Mouse (Mus musculus) layer of hippocampus, postnatal 14 days (tissue): ENCODE data around the gene Sp100. TPM values are rescaled to one million over a fixed set of nuclear protein-coding genes. Genes with fewer than 3 reads are reported as not detected.
"Not testable (repeated sequence)": the region's sequence is repeated elsewhere in the genome, so short reads cannot be mapped to it uniquely, and the experiment has no call there.

Experiments used
- DNase-seq, 2 experiments: peaks; one replicate each; pipeline ENCODE4 v3.0.0; 2021 to 2022; ENCODE audit warnings: low spot score in 2 of 2, mixed read lengths in 1 of 2
- long read RNA-seq, 2 experiments: library from polyadenylated mRNA; stranded (forward); transcript quantifications; one replicate each; pipeline ENCODE4 v2.0.0; 2021
- total RNA-seq, 2 experiments: library from RNA; stranded (reverse); gene quantifications; 2 replicates each; pipeline ENCODE4 v1.2.3; 2021

The Sp100 gene
- under 1 TPM; 0.43 to 0.44 TPM for total RNA-seq
- long read RNA-seq, experiment 1 = 0 reads
- long read RNA-seq, experiment 2, partial matches to known transcripts = 0 of 1 reads
- long read RNA-seq, experiment 2, other reads (novel, unspliced or antisense) = 1 of 1 reads

DNA sequence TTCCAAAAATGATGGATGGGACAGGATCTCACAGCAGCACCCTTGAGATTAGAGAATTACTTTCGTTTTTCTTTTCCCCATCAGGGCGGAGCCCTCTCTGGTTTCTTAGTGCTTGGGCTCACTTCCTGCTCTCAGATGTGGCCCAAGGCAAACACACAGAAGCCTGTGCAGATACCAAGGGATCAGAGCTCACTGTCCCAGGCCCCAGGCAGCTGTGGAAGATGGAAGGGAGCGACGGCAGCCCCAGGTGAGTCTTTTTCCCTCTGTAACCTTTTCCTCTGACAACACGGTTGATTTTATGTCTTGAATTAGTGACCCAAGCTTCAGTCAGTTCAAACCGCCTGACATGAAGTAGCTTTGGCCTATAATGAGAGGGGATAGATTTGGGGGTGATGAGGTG lies at the start of gene Sp100:
Gene Sp100 (plus strand): TSS at position 108 of the 400 bp plus-strand sequence.
- DNase-seq = not testable (repeated sequence)

DNA sequence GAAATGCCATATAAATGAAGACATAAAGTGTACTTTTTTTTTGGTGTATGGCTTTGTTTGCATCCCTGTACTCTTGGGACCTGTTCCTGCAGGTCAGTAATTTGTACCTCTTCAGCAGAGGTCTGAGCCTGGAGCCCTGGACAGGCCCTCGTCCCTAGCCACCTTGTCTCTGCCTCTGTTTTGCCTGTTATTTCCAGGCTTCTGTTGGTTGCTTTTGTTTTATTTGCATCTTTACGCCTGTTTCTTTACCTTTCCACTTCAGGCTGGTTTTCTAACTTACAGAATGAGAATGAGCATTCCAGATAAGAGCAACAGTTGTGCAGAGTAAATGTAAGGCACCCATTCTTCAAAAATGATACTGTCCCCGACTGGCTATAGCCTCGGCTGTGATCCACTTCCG lies 49.7 kb upstream of the Sp100 start, which contains the start of gene Sp140:
Gene Sp140 (plus strand): TSS at position 301 of the 400 bp plus-strand sequence.
- not testable (repeated sequence) for DNase-seq

DNA sequence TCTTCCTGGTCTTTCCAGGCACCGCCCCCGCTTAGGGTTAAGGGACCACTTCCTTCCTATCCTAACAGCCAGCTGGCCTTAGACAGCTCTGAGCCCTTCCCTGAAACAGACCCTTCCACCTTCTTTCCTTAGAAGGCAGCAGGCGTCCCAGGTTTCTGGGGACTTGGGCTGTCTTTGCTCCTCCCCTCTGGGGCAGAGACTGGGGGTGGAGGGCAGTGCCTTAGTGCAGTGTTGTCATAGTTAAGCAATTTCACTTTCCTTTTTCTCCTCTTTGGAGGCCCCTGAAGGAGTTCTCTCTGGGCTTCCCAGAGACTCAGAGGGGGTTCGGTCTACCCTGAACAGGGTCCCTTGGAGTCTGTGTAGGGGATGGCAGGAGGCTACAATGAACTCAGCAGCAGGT lies 49.0 kb upstream of the Sp100 start:
- not testable (repeated sequence) for DNase-seq

DNA sequence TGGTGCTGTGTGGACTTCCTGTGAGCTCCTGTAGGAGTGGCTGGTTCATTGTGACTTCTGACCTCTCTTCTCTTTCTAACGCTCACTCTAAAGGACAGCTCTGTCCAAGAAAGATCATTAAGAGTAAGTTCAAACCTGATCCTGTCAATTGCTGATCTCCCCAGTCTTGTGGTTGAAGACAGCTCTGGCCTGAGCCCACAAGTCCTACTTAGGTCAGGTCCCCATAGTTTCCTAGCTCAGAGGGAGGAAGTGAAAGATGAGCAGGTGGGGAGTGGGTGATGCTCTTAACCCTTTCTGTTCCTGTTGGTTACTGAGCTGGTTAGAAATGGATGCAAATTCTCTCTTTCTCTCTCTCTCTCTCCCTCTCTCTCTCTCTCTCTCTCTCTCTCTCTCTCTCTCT lies 45.4 kb upstream of the Sp100 start:
- DNase-seq = not testable (repeated sequence)

DNA sequence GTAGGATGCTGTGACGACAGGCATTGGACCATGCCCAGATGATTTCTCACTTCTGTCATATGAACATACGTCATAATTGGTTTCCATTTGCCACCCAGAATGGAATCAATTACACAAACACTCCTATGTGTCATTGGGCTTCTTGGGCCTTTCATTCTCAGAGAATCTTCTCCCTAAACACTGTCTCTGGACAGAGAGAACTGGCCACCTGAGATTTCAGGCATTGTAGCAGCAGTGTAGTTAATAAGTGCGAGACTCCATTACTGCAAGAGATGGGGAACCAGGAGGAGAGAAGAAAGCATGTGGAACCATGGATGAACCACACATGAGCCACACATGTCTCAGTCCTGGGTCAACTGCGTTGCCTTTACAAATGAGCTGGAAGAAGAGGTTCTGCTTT lies 41.4 kb upstream of the Sp100 start:
- DNase-seq = not testable (repeated sequence)

DNA sequence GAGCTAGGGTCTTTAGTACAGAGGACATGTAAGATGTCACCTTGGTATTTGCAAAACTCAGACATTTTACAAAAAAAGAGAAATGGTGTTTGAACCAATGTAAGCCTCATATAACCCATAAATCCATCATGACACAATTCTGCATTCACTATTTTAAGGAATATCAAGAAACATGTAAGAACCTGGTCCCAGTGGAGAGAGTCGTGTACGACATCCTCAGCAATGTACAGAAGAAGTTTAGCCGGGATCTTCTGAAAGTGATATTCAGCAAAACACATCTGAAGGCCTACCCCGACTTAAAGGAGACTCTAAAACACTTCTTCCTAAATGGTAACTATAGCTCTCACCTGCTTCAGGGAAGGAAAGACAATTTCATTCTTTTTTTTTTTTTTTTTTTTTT lies 39.2 kb upstream of the Sp100 start:
- not testable (repeated sequence) for DNase-seq

DNA sequence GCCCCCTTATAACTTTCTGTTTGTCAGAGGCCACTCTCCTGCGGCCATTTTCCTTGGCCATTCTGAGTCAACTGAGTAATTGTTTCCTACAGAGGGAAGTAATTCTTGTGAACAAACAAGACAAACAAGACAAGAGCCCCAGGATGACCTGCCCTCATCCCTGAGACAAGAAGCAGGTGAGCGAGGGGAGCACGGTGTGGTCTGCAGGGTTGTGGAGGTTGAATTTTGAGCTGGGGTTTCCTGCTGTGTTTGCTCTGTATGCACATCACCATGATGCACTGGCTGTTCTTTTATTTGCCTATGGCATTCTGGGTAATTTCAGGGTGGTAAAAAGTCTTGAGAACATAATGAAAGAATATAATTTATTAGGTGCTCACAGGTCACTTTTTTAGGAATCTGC lies 34.7 kb upstream of the Sp100 start:
- not testable (repeated sequence) for DNase-seq

DNA sequence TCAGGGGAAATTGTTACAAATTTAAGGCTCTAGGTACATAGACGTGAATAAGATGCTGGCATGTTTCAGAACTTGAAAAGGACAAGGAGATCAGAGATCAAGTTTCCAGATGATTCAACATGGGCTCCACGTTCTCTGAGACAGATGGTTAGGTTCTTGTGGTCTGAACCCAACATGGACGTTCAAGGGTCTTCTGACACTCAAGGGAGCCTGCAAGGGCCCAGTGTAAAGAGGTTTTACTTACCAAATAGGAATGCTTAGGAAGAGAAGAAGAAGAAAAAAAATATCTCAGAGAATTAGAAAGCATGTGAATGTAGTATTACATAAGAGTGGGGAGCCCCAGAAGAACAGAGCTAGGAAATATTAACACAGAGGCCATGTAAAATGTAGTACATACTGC lies 34.0 kb upstream of the Sp100 start:
- DNase-seq = not testable (repeated sequence)

DNA sequence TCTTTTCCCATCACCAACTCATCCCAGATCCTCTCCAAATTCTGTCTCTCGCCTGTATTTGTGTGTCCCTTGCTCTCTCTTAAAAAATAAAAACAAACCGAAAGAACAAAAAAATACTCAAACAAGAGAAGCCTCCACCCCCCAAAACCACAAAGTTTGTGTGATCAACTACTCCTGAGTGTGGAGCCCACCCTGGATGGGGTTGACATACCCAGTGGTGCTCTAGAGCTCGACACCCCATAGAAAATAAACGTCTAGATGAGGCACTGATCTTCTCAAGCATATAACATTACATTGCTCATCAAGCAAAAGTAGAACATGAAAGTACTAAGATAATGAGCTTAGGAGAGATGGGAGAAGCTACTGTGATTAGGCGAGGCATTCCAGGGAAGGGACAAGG lies 32.6 kb upstream of the Sp100 start:
- DNase-seq = not testable (repeated sequence)

DNA sequence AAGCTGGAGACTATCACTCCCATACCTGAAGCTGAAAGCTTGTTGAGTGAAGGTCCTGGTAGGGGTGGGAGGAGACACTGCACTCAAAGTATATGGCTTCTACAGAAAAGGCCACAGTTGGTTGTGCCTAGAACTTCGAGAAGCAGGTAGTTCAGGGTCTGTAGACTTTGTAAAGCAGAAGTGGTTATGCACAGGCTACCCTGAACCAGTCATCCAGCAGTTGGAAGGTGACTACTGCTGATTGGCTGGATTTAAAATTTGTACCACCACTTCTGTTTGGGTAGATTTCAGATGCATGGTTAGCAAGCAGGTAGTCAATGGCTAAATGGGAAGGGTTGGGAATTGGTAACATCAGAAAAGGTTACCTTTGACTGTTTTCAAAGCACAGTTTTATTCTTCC lies 31.1 kb upstream of the Sp100 start:
- DNase-seq = not testable (repeated sequence)

DNA sequence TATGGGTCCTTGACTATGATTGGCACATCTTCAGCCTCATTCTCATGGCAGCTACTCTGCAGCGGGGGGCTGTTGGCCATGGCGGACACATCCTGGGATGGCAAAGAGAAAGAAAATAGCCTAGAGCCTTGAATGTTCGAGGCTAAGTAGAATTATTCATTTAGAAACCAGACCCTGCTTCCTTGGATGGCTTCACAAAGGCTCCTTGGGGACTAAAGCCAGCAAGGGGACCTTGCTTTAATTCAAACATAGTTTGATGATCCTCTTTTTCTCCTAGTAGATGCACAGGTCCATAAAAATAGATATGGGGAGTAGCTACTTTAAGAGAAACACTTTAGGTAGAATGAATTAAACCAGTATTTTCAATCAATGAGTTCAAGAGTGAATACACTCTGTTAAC lies 12.9 kb upstream of the Sp100 start:
- not testable (repeated sequence) for DNase-seq

DNA sequence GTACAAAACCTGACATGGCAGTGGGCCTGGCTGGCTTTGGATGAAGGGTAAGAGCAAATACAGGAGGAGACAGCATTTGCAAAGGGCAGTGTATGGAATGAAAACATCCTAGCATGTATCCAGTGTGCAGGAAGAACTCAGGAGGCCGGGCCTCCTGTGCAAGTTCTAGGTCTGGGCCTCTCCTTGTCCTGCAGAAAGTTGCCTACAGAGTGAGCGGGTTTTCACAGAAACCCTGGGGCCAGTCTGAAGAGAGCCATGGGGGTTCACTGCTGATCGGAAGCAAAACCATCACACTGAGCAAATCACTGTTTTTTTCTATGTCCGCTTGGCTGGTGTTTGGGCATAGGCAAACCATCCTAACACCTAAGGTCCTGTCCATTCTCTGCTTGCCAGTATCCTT lies 11.6 kb upstream of the Sp100 start:
- DNase-seq = not testable (repeated sequence)

DNA sequence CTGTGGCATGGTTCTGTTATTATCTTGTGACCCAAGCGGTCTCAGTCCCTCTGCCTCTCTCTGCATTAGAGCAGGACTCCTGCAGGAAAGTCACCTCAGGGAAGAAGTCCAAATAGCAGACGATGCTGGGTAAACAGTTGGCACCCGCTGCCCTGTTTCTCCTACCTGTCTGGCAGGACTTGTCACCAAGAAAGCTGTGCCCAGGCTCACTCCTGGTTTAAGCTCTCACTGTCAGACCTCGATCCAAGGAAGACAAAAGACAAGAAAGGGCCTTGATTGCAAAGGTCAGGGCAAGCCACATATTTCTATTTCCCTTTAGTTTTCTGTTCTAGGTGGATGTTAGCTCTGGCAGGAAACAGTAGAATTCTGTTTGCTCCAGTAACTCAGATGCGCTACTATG lies 736 bp downstream of the Sp100 start:
- DNase-seq = not testable (repeated sequence)

DNA sequence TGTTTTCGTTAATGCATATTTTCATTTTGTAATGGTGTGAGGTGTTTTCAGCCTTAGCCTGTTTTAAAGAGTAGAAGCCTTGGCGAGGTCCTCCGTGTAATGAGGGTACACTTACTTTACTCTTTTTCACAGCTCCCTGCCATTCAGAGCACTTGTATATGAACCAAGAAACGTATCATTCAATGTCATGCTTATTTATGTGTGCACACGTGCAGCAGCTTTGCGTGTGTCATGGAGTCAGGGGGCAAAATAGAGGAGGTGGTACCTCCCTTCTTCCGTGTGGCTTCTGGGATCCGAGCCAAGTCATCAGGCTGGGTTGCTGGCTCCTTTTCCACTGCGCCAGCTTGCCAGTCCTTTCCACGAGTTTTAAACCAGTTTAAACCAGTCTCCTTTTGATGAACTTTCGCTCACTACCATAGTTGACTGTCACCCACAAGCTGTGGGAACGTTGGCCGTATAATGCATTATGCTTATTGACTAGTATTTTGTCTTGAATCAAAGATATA lies 2.0 kb downstream of the Sp100 start:
- DNase-seq = peak; percentile 34 to 36

DNA sequence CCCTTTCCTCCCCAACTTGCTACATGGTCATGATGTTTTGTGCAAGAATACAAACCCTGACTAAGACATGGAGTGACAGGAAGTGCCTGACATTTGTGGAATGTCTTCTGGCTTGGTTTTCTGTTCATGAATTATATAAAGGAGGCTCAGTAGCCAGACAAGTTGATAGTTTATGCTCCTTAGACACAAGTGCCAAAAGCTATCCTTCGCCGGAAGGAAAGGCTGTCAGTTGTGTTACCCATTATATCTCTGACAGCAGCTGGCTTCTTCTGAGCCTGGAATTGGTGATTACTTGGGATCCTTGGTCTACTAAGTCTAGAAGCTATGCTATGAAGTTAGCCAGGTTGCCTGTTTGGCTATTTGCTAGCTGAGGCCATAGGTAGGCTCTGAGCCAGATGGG lies 7.4 kb downstream of the Sp100 start:
- DNase-seq = not testable (repeated sequence)

DNA sequence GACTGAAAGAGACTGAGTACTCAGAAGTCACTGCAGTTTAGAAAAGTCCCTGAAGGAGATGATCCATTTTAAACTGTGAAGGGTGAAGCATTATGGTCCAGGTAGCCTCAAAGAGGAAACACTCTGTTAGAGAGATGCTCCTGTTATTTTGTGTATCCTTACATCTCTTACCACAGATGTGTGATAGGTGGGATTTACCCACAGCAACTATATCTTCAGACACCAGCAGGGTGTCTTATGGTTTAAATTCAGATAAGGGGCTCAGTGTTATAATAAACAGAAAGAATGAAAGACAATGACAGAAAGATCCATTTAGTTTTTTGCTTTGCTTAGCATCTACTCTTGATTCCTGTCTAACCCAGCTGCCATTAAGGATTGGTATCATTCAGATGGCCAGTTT lies 14.5 kb downstream of the Sp100 start:
- no peak for DNase-seq

DNA sequence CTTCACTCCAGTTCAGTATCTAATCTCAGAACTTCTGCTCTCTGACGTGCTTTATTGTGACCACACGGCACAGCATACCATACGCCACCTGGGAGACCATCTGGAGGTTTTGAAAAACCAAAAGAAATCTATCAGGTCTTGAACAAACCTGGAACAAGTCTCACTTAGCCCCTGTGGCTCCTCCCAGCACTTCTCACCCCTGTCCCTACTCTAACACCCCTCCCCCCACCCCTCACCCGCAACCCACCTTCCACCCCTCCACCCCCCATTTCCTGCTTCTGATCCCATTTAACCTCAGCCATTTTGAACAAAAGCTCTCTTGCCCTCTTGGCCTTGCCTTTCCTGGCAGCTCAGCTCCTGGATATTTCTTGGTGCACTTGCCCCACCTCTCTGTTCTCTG lies 30.4 kb downstream of the Sp100 start:
- DNase-seq = no peak

DNA sequence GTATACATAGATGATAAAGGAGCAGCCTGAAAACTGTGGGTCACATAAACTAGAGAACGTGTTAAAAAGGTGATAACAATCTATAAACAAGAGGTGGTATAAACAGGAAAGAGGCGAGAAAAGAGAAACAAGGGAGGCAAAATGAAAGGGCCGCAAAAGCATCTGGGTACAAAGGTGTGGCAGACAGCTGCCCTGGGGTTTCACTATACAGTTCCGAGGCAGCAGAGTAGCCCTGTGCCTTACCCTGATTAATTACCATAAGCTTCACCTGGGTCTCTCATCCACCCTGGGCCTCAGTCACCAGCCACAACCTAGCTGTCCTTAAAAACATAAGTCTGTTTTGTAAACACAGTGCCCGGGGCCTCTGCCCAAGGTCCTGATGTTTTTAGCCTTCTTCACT lies 36.9 kb downstream of the Sp100 start:
- no peak for DNase-seq

DNA sequence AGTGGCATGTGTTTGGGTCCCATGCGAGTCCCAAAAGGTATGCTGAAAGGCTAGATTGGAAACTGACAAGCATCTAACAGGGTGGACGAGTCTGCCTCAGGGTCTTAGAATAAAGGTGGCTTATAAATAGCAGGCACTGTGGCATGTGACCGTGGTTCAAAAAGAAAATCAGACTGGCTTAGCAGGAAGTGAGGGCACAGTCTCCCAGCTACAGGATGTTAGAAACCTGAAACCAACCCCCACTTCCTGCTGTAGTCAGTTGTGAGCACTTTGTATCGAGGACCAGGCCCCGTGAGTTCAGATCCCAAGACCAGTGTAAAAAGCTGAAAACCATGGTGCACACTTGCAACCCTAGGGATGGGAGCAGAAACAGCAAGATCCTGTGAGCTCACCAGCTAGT lies 37.6 kb downstream of the Sp100 start:
- no peak for DNase-seq

DNA sequence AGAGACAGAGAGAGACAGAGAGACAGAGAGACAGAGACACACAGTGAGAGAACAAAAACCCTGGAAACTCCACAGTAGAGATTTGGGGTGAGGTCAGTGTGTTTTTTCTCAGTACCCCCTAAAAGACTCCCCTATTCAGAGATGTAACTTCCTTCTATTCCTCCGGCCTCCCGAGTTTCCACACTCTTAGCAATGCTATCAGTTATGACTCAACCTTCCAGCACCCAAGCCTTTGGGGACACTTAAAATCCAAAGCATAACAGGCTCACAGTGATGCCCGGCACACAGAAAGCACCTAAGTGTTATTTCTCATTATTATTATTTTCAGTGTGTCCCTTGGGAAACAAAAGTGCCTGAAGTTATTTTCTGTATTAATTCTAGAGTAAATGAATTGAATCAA lies 40.8 kb downstream of the Sp100 start:
- no peak for DNase-seq

DNA sequence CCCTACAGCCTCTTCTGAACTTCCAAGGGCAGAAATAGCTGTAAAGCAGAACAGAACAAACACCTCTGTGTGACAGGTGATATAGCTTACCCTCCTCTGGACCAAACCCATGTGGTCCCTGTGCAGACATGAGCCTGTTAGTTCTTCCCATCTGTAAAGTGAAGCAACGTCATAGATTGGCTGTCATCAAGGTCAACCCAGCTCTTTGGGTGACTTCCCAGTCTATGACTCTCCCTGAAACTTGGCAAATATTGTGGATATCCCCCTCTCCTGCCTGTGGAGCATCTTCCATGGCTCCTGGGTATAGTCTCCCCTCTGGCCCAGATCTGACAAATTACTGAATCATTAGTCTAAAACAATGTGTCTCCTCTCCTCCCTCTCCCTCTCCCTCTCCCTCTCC lies 42.5 kb downstream of the Sp100 start:
- no peak for DNase-seq

DNA sequence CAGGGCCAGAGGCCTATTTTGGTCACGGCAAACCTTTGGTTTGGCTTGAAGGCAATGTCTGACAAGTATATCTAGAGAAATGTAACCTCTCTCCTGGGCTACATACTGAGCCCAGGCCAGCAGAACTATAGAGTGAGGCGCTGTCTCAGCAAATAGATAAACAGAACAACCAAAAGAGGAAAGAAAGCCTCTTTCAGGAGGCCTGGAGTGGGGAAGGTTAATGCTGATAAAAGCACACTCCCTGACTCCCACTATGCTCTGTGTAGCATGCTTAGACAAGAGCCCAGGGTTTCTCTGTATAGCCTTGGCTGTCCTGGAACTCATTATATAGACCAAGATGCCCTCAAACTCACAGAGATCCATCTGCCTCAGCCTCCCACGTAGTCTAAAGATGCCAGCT lies 43.5 kb downstream of the Sp100 start:
- no peak for DNase-seq

DNA sequence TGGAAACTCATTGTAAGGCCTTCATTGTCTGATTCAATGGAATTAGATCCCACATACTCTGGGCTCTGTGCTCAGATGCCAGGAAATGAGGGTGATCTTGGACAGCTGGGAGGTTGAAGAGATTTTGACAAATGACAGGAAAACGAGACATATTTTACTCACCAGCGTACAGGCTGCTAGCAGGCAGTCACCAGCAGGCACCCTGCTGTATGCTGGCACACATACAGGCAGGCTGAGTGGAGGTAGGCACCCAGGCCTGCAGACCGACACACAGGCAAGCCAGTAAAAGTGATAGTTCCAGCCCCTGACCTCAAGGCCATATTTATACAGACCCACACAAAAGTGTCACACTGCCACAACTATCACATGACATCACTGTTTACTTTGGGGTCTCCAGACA lies 45.9 kb downstream of the Sp100 start:
- peak in 1 of 2 experiments; percentile 19 for DNase-seq
